Mouse (Mus musculus): ENCODE measurements around the gene Bpifb2. TPM values are rescaled to one million over a fixed set of nuclear protein-coding genes. Genes with fewer than 3 reads are reported as not detected.

Gene Bpifb2
- total and polyA plus RNA-seq, 3 experiments: not detected

GRCm38 (mm10) chr2:153861960-153862359, 12.9 kb upstream of the Bpifb2 start:
- Histone ChIP-seq H3K27ac (ENCODE audit: control insufficient read depth, low read depth, low read length) (no peak overlapping the region), H3K79me2 (ENCODE audit: control insufficient read depth, insufficient read depth, low read length, poor library complexity) (no peaks in the 10 kb centered on the region), H3K36me3 (ENCODE audit: control insufficient read depth in 1 of 2, insufficient read depth in 2 of 2, low read length in 2 of 2) (no peaks in the 10 kb centered on the region), H3K9me3 (replicated peaks; ENCODE audit: insufficient read depth, low read length) (no peaks in the 10 kb centered on the region), H3K27me3 (ENCODE audit: control insufficient read depth in 1 of 2, insufficient read depth in 2 of 2, low read length in 2 of 2) (no peaks in the 10 kb centered on the region), H3K9ac (ENCODE audit: control insufficient read depth, low read depth, low read length, poor library complexity, severe bottlenecking) (no peak overlapping the region), H3K4me1 (ENCODE audit: control insufficient read depth in 1 of 2, insufficient read depth in 2 of 2, low read length in 2 of 2) (no peaks in the 10 kb centered on the region), H3K4me3 (ENCODE audit: control insufficient read depth in 1 of 2, insufficient read depth in 1 of 2, low read depth in 2 of 2, low read length in 2 of 2) (no peak overlapping the region)
- DNase-seq (ENCODE audit: low read depth, low spot score): no peak
- TF ChIP-seq SMC3 (IDR thresholded peaks at IDR 0.05; ENCODE audit: low read depth, low read length) (no peak), ZMIZ1 (IDR thresholded peaks at IDR 0.05; ENCODE audit: low read depth, low read length) (no peak), ZKSCAN1 (IDR thresholded peaks at IDR 0.05; ENCODE audit: low read depth, low read length) (no peak), CTCF (IDR thresholded peaks at IDR 0.05 in 2 of 3, conservative IDR thresholded peaks at IDR 0.05 in 1 of 3; ENCODE audit: control insufficient read depth in 1 of 3, insufficient read depth in 1 of 3, low read depth in 2 of 3, low read length in 3 of 3, poor library complexity in 1 of 3, severe bottlenecking in 1 of 3) (no peak), HCFC1 (IDR thresholded peaks at IDR 0.05; ENCODE audit: low read depth, low read length) (no peak), POLR2AphosphoS5 (IDR thresholded peaks at IDR 0.05; ENCODE audit: borderline replicate concordance, low read depth, low read length) (no peak), CHD1 (IDR thresholded peaks at IDR 0.05; ENCODE audit: low read depth, low read length) (no peak), MEF2A (IDR thresholded peaks at IDR 0.05; ENCODE audit: extremely low read depth, insufficient replicate concordance, low read depth, low read length, poor library complexity, severe bottlenecking) (no peak), NRF1 (IDR thresholded peaks at IDR 0.05; ENCODE audit: insufficient read depth, low read depth, low read length, poor library complexity, severe bottlenecking) (no peak), ZNF384 (IDR thresholded peaks at IDR 0.05; ENCODE audit: low read depth, low read length) (no peak), GABPA (IDR thresholded peaks at IDR 0.05; ENCODE audit: low read depth, low read length) (no peak), MAZ (IDR thresholded peaks at IDR 0.05; ENCODE audit: low read depth, low read length) (no peak)

DNA sequence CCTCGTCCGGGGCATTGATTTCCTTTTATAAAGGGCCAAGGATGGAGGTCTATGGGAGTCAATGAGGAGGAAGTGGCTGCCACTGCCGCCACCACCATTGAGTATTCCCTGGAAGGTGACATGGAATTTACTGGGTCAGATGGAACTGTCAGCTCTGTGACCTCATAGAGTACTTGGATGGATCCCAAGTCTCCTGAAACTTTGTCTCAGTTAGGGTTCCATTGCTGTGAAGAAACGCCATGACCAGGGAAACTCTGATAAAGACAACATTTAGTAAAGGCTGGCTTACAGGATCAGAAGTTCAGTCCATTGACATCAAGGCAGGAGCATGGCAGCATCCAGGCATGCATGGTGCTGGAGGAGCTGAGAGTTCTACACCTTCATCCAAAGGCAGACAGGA, 3.9 kb upstream of the Bpifb2 start, which contains the start of gene Sun5:
TSS of gene Sun5 (minus strand) at position 101 of the 400 bp plus-strand sequence.
- Histone ChIP-seq H3K79me2 (ENCODE audit: control insufficient read depth, insufficient read depth, low read length, poor library complexity) (no peaks in the 10 kb centered on the region), H3K27me3 (ENCODE audit: control insufficient read depth in 1 of 2, insufficient read depth in 2 of 2, low read length in 2 of 2) (no peaks in the 10 kb centered on the region; a peak in 1 of 4 replicates), H3K4me1 (ENCODE audit: control insufficient read depth in 1 of 2, insufficient read depth in 2 of 2, low read length in 2 of 2) (no peaks in the 10 kb centered on the region), H3K27ac (ENCODE audit: control insufficient read depth, low read depth, low read length) (no peak within 1 kb of the TSS), H3K9me3 (replicated peaks; ENCODE audit: insufficient read depth, low read length) (no peaks in the 10 kb centered on the region), H3K4me3 (ENCODE audit: control insufficient read depth in 1 of 2, insufficient read depth in 1 of 2, low read depth in 2 of 2, low read length in 2 of 2) (no peak within 1 kb of the TSS), H3K9ac (ENCODE audit: control insufficient read depth, low read depth, low read length, poor library complexity, severe bottlenecking) (no peak within 1 kb of the TSS), H3K36me3 (ENCODE audit: control insufficient read depth in 1 of 2, insufficient read depth in 2 of 2, low read length in 2 of 2) (no peaks in the 10 kb centered on the region)
- no peak for TF ChIP-seq KAT2A (conservative IDR thresholded peaks at IDR 0.05; ENCODE audit: low read depth, low read length)
- no peak for TF ChIP-seq POLR2A (IDR thresholded peaks at IDR 0.05; ENCODE audit: control insufficient read depth in 1 of 2, insufficient read depth in 1 of 2, low read depth in 1 of 2, low read length in 2 of 2, poor library complexity in 1 of 2)
- TF ChIP-seq NRF1 (IDR thresholded peaks at IDR 0.05; ENCODE audit: insufficient read depth, low read depth, low read length, poor library complexity, severe bottlenecking): no peak
- DNase-seq (ENCODE audit: low read depth, low spot score): no peak

GRCm38 (mm10) chr2:153899111-153899510, 24.3 kb downstream of the Bpifb2 start:
- Histone ChIP-seq H3K27me3 (ENCODE audit: control insufficient read depth in 1 of 2, insufficient read depth in 2 of 2, low read length in 2 of 2) (no peaks in the 10 kb centered on the region), H3K9ac (ENCODE audit: control insufficient read depth, low read depth, low read length, poor library complexity, severe bottlenecking) (no peak overlapping the region), H3K79me2 (ENCODE audit: control insufficient read depth, insufficient read depth, low read length, poor library complexity) (no peaks in the 10 kb centered on the region), H3K4me1 (ENCODE audit: control insufficient read depth in 1 of 2, insufficient read depth in 2 of 2, low read length in 2 of 2) (no peaks in the 10 kb centered on the region), H3K36me3 (ENCODE audit: control insufficient read depth in 1 of 2, insufficient read depth in 2 of 2, low read length in 2 of 2) (no peaks in the 10 kb centered on the region), H3K27ac (ENCODE audit: control insufficient read depth, low read depth, low read length) (no peak overlapping the region), H3K4me3 (ENCODE audit: control insufficient read depth in 1 of 2, insufficient read depth in 1 of 2, low read depth in 2 of 2, low read length in 2 of 2) (no peak overlapping the region), H3K9me3 (replicated peaks; ENCODE audit: insufficient read depth, low read length) (no peaks in the 10 kb centered on the region)
- DNase-seq (ENCODE audit: low read depth, low spot score): no peak
- TF ChIP-seq POLR2AphosphoS2 (IDR thresholded peaks at IDR 0.05; ENCODE audit: low read length): no peak
- no peak for TF ChIP-seq ZMIZ1 (IDR thresholded peaks at IDR 0.05; ENCODE audit: low read depth, low read length)
- no peak for TF ChIP-seq BHLHE40 (IDR thresholded peaks at IDR 0.05; ENCODE audit: borderline replicate concordance, low read depth, low read length)
- TF ChIP-seq CTCF (IDR thresholded peaks at IDR 0.05 in 2 of 3, conservative IDR thresholded peaks at IDR 0.05 in 1 of 3; ENCODE audit: control insufficient read depth in 1 of 3, insufficient read depth in 1 of 3, low read depth in 2 of 3, low read length in 3 of 3, poor library complexity in 1 of 3, severe bottlenecking in 1 of 3): no peak
- no peak for TF ChIP-seq CHD1 (IDR thresholded peaks at IDR 0.05; ENCODE audit: low read depth, low read length)
- no peak for TF ChIP-seq TAL1 (IDR thresholded peaks at IDR 0.05; ENCODE audit: low read length)
- no peak for TF ChIP-seq ZC3H11A (IDR thresholded peaks at IDR 0.05; ENCODE audit: low read depth, low read length)
- no peak for TF ChIP-seq ELF1 (IDR thresholded peaks at IDR 0.05; ENCODE audit: low read depth, low read length)
- TF ChIP-seq ZNF384 (IDR thresholded peaks at IDR 0.05; ENCODE audit: low read depth, low read length): no peak
- TF ChIP-seq TCF12 (IDR thresholded peaks at IDR 0.05; ENCODE audit: low read depth, low read length): no peak
- TF ChIP-seq MYC (IDR thresholded peaks at IDR 0.05; ENCODE audit: low read depth, low read length): no peak
